Mouse (Mus musculus) stomach, postnatal 0 days (tissue): ENCODE results near the gene Fam71b. TPM values are rescaled to one million over a fixed set of nuclear protein-coding genes. Genes with fewer than 3 reads are reported as not detected.

Source experiments
- ATAC-seq: fragments of 200-750 bp; cut with Nextera tagmentation; 2 replicates; pipeline ENCODE4 v1.8.0; 2017; ENCODE audit not compliant: low FRiP score, low TSS enrichment
- DNase-seq: peaks from one replicate; pipeline ENCODE4 v3.0.0-alpha.2; 2016; ENCODE audit warnings: low spot score
- H3K27ac ChIP-seq: fragments of 300-500 bp; sonication (generic); replicated peaks from 2 replicates; pipeline ENCODE4 v1.5.1; 2014; ENCODE audit warnings: mild to moderate bottlenecking, control low read depth
- H3K27me3 ChIP-seq: fragments of 300-500 bp; sonication (generic); 2 replicates; pipeline ENCODE4 v1.6.1; 2014; ENCODE audit warnings: low read length; ENCODE audit not compliant: control insufficient read depth, insufficient read depth
- H3K36me3 ChIP-seq: fragments of 300-500 bp; sonication (generic); 2 replicates; pipeline ENCODE4 v1.6.1; 2014; ENCODE audit warnings: low read length, mixed read lengths; ENCODE audit not compliant: control insufficient read depth, insufficient read depth
- H3K4me1 ChIP-seq: fragments of 300-500 bp; sonication (generic); replicated peaks from 2 replicates; pipeline ENCODE4 v1.6.1; 2014; ENCODE audit warnings: antibody characterized with exemption; ENCODE audit not compliant: control insufficient read depth, insufficient read depth
- H3K4me2 ChIP-seq: fragments of 300-500 bp; sonication (generic); replicated peaks from 2 replicates; pipeline ENCODE4 v1.6.1; 2014; ENCODE audit warnings: low read depth, mild to moderate bottlenecking, control low read depth, moderate library complexity
- H3K4me3 ChIP-seq: fragments of 300-500 bp; sonication (generic); 2 replicates; pipeline ENCODE4 v1.5.1; 2014; ENCODE audit warnings: low read depth, low read length, control low read depth
- H3K9ac ChIP-seq: fragments of 300-500 bp; sonication (generic); 2 replicates; pipeline ENCODE4 v1.6.1; 2014; ENCODE audit warnings: mild to moderate bottlenecking, low read length, control low read depth, mixed read lengths
- H3K9me3 ChIP-seq: fragments of 300-500 bp; sonication (generic); 2 replicates; pipeline ENCODE4 v1.6.1; 2016; ENCODE audit warnings: low read length; ENCODE audit not compliant: control insufficient read depth
- CTCF ChIP-seq: IDR thresholded peaks from 2 replicates; pipeline ENCODE4 v1.5.1; 2016; ENCODE audit warnings: antibody characterized with exemption, low read depth, mild to moderate bottlenecking, moderate library complexity
- EP300 ChIP-seq: optimal IDR thresholded peaks from 2 replicates; pipeline ENCODE3; 2016; ENCODE audit warnings: antibody characterized with exemption
- WGBS: fragments of 180-500 bp; shearing (Covaris S2); extraction: QIAGEN DNeasy Blood & Tissue Kit; methylation state at CpG from one replicate; pipeline ENCODE4 v1.1.7; 2014; 5-methylcytosine and 5-hydroxymethylcytosine counted together
- polyA plus RNA-seq: library from polyadenylated mRNA; unstranded; fragments of >200 nt; fragmentation: Nextera tagmentation; extraction: Ambion mirVana; gene quantifications from 2 replicates; pipeline ENCODE4 v1.2.1, GENCODE M21; 2015

Gene Fam71b
- polyA plus RNA-seq, 1 experiment from 2014 or later = not detected

- 68% methylated on average over 6 of the region's 6 CpGs for WGBS
These were observed 58.2 kb downstream of the Fam71b start, which contains the start of gene Havcr2 for GRCm38 (mm10) chr11:46454453-46455045. Havcr2 (plus strand) TSS chr11:46454935.

More at GRCm38 (mm10) chr11:46454453-46455045, 58.2 kb downstream of the Fam71b start, which contains the start of gene Havcr2:
- Histone ChIP-seq H3K4me2 (no peak within 1 kb of the TSS), H3K9me3 (no peaks in the 10 kb centered on the region), H3K27ac (no peak within 1 kb of the TSS), H3K4me1 (no peaks in the 10 kb centered on the region), H3K36me3 (no peaks in the 10 kb centered on the region), H3K27me3 (no peaks in the 10 kb centered on the region), H3K9ac (no peak within 1 kb of the TSS), H3K4me3 (no peak within 1 kb of the TSS)
- ATAC-seq (no peak), DNase-seq (no peak)
- no peak for TF ChIP-seq EP300
- TF ChIP-seq CTCF = no peak

Other genes starting within 250 kb of the Fam71b start
- 29.2 and 30.0 TPM in 2 replicates for gene Nipal4, start 230.1 kb upstream of the Fam71b start, polyA plus RNA-seq
- 6.9 and 8.2 TPM in 2 replicates for gene Fndc9, start 161.0 kb upstream of the Fam71b start, polyA plus RNA-seq
- gene Cyfip2, start 83.7 kb upstream of the Fam71b start, polyA plus RNA-seq = 2.8 and 3.0 TPM in 2 replicates
- gene Itk, start 7.0 kb upstream of the Fam71b start, polyA plus RNA-seq = 0.05 and 0.06 TPM in 2 replicates
- gene Med7, start 40.4 kb downstream of the Fam71b start, polyA plus RNA-seq = 41.5 and 43.2 TPM in 2 replicates
- gene Havcr2, start 58.4 kb downstream of the Fam71b start, polyA plus RNA-seq = 0.06 and 0.07 TPM in 2 replicates
- not detected in 2 replicates for gene Gm12169, start 127.7 kb downstream of the Fam71b start, polyA plus RNA-seq
- not detected in 2 replicates for gene BC053393, start 175.0 kb downstream of the Fam71b start, polyA plus RNA-seq
- gene Dppa1, start 232.7 kb downstream of the Fam71b start, polyA plus RNA-seq = not detected in 2 replicates